ENCODE assay signal across 8 mouse cellular contexts in genomic region chr17:26253399-26253798, GRCm38 (mm10). TPM values are rescaled to one million over a fixed set of nuclear protein-coding genes. Genes with fewer than 3 reads are reported as not detected.
A peak's percentile ranks its signal among the peaks of the same experiment; 100 is the strongest.
DNase-seq lines count a peak whose midpoint lies in the region; ATAC-seq and TF ChIP-seq lines count a peak whose summit lies in the region.

No protein-coding gene starts in this region.

- peak overlapping the region; percentile 99 for H3K27ac ChIP-seq in heart, postnatal 0 days (ENCODE audit: low read depth)
- H3K27ac ChIP-seq in hindbrain, embryonic 13.5 days, result peak overlapping the region; percentile 98
- H3K27ac ChIP-seq in midbrain, embryonic 14.5 days (replicated peaks; ENCODE audit: low read depth, low read length), result peak overlapping the region; percentile 96

- TF ChIP-seq CTCF in heart, postnatal 0 days (IDR thresholded peaks at IDR 0.05; ENCODE audit: low read depth), result no peak

- no peak for ATAC-seq in heart, postnatal 0 days (ENCODE audit: insufficient read depth, low read depth)
- ATAC-seq in hindbrain, embryonic 13.5 days (ENCODE audit: low FRiP score), result no peak
- ATAC-seq in midbrain, embryonic 14.5 days (ENCODE audit: low FRiP score, low TSS enrichment), result no peak

- peak overlapping the region; percentile 94 for H3K4me2 ChIP-seq in heart, postnatal 0 days (ENCODE audit: low read depth, low read length)
- peak overlapping the region; percentile 86 for H3K4me2 ChIP-seq in hindbrain, embryonic 13.5 days
- H3K4me2 ChIP-seq in midbrain, embryonic 14.5 days (ENCODE audit: low read length), result peak overlapping the region; percentile 87

- H3K36me3 ChIP-seq in heart, postnatal 0 days (replicated peaks; ENCODE audit: control insufficient read depth, insufficient read depth, low read length), result peaks cover 27% of the 10 kb centered on the region
- peaks cover 23% of the 10 kb centered on the region for H3K36me3 ChIP-seq in hindbrain, embryonic 13.5 days
- H3K36me3 ChIP-seq in midbrain, embryonic 14.5 days (ENCODE audit: control insufficient read depth, insufficient read depth, low read length), result peaks cover 19% of the 10 kb centered on the region

- no peaks in the 10 kb centered on the region for H3K27me3 ChIP-seq in heart, postnatal 0 days (ENCODE audit: control insufficient read depth, insufficient read depth, low read length)
- 0 out of 2 replicates have a peak, but pooled peaks cover 5% of the 10 kb centered on the region for H3K27me3 ChIP-seq in hindbrain, embryonic 13.5 days
- no peaks in the 10 kb centered on the region for H3K27me3 ChIP-seq in midbrain, embryonic 14.5 days (ENCODE audit: control insufficient read depth, insufficient read depth, low read length)

- no peak for DNase-seq in heart, postnatal 0 days (ENCODE audit: low spot score)
- no peak for DNase-seq in heart, postnatal 36 days
- peak; percentile 39 for DNase-seq in R1 (ENCODE audit: low read depth, low spot score)
- DNase-seq in midbrain, embryonic 14.5 days, result no peak
- DNase-seq in embryo, embryonic 11 days, result no peak
- DNase-seq in frontal cortex, adult 2 months (ENCODE audit: extremely low spot score in 1 of 2, low spot score in 1 of 2), result no peak
- DNase-seq in left cerebral cortex, postnatal 36 days (ENCODE audit: low spot score in 2 of 2), result no peak

- under 1% methylated on average over 24 of the region's 24 CpGs for WGBS in heart, postnatal 0 days
- under 1% methylated on average over 24 of the region's 24 CpGs for WGBS in hindbrain, embryonic 13.5 days
- WGBS in midbrain, embryonic 14.5 days, result 0% methylated on average over 24 of the region's 24 CpGs

- H3K9me3 ChIP-seq in heart, postnatal 0 days (replicated peaks; ENCODE audit: control insufficient read depth, low read length), result no peaks in the 10 kb centered on the region
- H3K9me3 ChIP-seq in hindbrain, embryonic 13.5 days, result no peaks in the 10 kb centered on the region
- H3K9me3 ChIP-seq in midbrain, embryonic 14.5 days (ENCODE audit: control insufficient read depth, low read length), result no peaks in the 10 kb centered on the region

- intact Hi-C loops in heart, postnatal 36 days (cut with DNase I), result no loop called here
- intact Hi-C loops in left cerebral cortex, postnatal 36 days (cut with DNase I), result no loop called here

- H3K9ac ChIP-seq in heart, postnatal 0 days (replicated peaks; ENCODE audit: low read depth, low read length), result peak overlapping the region; percentile 98
- H3K9ac ChIP-seq in hindbrain, embryonic 13.5 days, result peak overlapping the region; percentile 97
- peak overlapping the region; percentile 94 for H3K9ac ChIP-seq in midbrain, embryonic 14.5 days (replicated peaks; ENCODE audit: low read length)

- TF ChIP-seq EP300 in heart, postnatal 0 days (IDR thresholded peaks at IDR 0.05; ENCODE audit: low read depth), result no peak

- H3K4me3 ChIP-seq in heart, postnatal 0 days (ENCODE audit: low read depth, low read length), result peak overlapping the region; percentile 96
- H3K4me3 ChIP-seq in hindbrain, embryonic 13.5 days, result peak overlapping the region; percentile 97
- peak overlapping the region; percentile 93 for H3K4me3 ChIP-seq in midbrain, embryonic 14.5 days (replicated peaks; ENCODE audit: low read depth, low read length)

- H3K4me1 ChIP-seq in heart, postnatal 0 days (ENCODE audit: control insufficient read depth, insufficient read depth), result peaks cover 12% of the 10 kb centered on the region
- H3K4me1 ChIP-seq in hindbrain, embryonic 13.5 days (replicated peaks), result peaks cover 19% of the 10 kb centered on the region
- H3K4me1 ChIP-seq in midbrain, embryonic 14.5 days (ENCODE audit: control insufficient read depth, insufficient read depth, low read length), result peaks cover 10% of the 10 kb centered on the region; the same call in 1 of the 2 replicates

RNA-seq across cellular contexts. Expression of gene Luc7l, which starts 0.7 kb away (rescaled TPM):
- 36.7 and 41.5 TPM in 2 replicates for total RNA-seq in heart, postnatal 0 days (2014; rRNA removed; ENCODE audit: low replicate concordance)
- 34.4 and 36.1 TPM in 2 replicates for polyA plus RNA-seq in heart, postnatal 0 days (2015; fragmentation: Nextera tagmentation; extraction: Ambion mirVana)
- 10 to 100 TPM; 14.3 to 15.3 TPM for total RNA-seq in heart, postnatal 36 days (2021)
- polyA plus RNA-seq in hindbrain, embryonic 13.5 days (2015; fragmentation: Nextera tagmentation; extraction: Ambion mirVana), result 117 and 118 TPM in 2 replicates
- 85.7 and 119 TPM in 2 replicates for polyA plus RNA-seq in midbrain, embryonic 14.5 days (2014; fragmentation: Nextera tagmentation; extraction: Ambion mirVana)
- 72.2 and 81.6 TPM in 2 replicates for polyA plus RNA-seq in frontal cortex, adult 2 months (2012; rRNA removed)
- 10 to 100 TPM; 64.0 to 86.2 TPM for total RNA-seq in left cerebral cortex, postnatal 36 days (2021)

RNA-seq across cellular contexts. Expression of gene Fam234a, which starts 9.4 kb away (rescaled TPM):
- 53.1 and 55.6 TPM in 2 replicates for total RNA-seq in heart, postnatal 0 days (2014; rRNA removed; ENCODE audit: low replicate concordance)
- 50.8 and 55.7 TPM in 2 replicates for polyA plus RNA-seq in heart, postnatal 0 days (2015; fragmentation: Nextera tagmentation; extraction: Ambion mirVana)
- 100 to 1,000 TPM; 128 to 142 TPM for total RNA-seq in heart, postnatal 36 days (2021)
- polyA plus RNA-seq in hindbrain, embryonic 13.5 days (2015; fragmentation: Nextera tagmentation; extraction: Ambion mirVana), result 30.8 and 31.4 TPM in 2 replicates
- 22.1 and 29.1 TPM in 2 replicates for polyA plus RNA-seq in midbrain, embryonic 14.5 days (2014; fragmentation: Nextera tagmentation; extraction: Ambion mirVana)
- polyA plus RNA-seq in frontal cortex, adult 2 months (2012; rRNA removed), result 20.2 and 21.4 TPM in 2 replicates
- total RNA-seq in left cerebral cortex, postnatal 36 days (2021), result 10 to 100 TPM; 17.9 to 18.3 TPM

RNA-seq across cellular contexts. Expression of gene Arhgdig, which starts 45.8 kb away (rescaled TPM):
- 0.58 and 1.9 TPM in 2 replicates for total RNA-seq in heart, postnatal 0 days (2014; rRNA removed; ENCODE audit: low replicate concordance)
- 1.4 TPM in 2 replicates for polyA plus RNA-seq in heart, postnatal 0 days (2015; fragmentation: Nextera tagmentation; extraction: Ambion mirVana)
- under 1 TPM in 1 of 2 experiments, not detected in 1; 0.31 TPM for total RNA-seq in heart, postnatal 36 days (2021)
- polyA plus RNA-seq in hindbrain, embryonic 13.5 days (2015; fragmentation: Nextera tagmentation; extraction: Ambion mirVana), result 65.7 and 75.1 TPM in 2 replicates
- polyA plus RNA-seq in midbrain, embryonic 14.5 days (2014; fragmentation: Nextera tagmentation; extraction: Ambion mirVana), result 72.7 and 124 TPM in 2 replicates
- polyA plus RNA-seq in frontal cortex, adult 2 months (2012; rRNA removed), result 132 and 140 TPM in 2 replicates
- total RNA-seq in left cerebral cortex, postnatal 36 days (2021), result 100 to 1,000 TPM in 1 of 2 experiments, 10 to 100 TPM in 1; 94.2 to 130 TPM

RNA-seq across cellular contexts. Expression of gene Rgs11, which starts 50.6 kb away (rescaled TPM):
- 1.5 and 6.4 TPM in 2 replicates for total RNA-seq in heart, postnatal 0 days (2014; rRNA removed; ENCODE audit: low replicate concordance)
- 1.2 and 1.5 TPM in 2 replicates for polyA plus RNA-seq in heart, postnatal 0 days (2015; fragmentation: Nextera tagmentation; extraction: Ambion mirVana)
- 1 to 10 TPM in 1 of 2 experiments, under 1 TPM in 1; 0.19 to 1.4 TPM for total RNA-seq in heart, postnatal 36 days (2021)
- polyA plus RNA-seq in hindbrain, embryonic 13.5 days (2015; fragmentation: Nextera tagmentation; extraction: Ambion mirVana), result 9.0 and 9.5 TPM in 2 replicates
- polyA plus RNA-seq in midbrain, embryonic 14.5 days (2014; fragmentation: Nextera tagmentation; extraction: Ambion mirVana), result 2.6 and 5.2 TPM in 2 replicates
- polyA plus RNA-seq in frontal cortex, adult 2 months (2012; rRNA removed), result 87.1 and 90.1 TPM in 2 replicates
- total RNA-seq in left cerebral cortex, postnatal 36 days (2021), result 10 to 100 TPM; 35.7 to 54.1 TPM

RNA-seq across cellular contexts. Expression of gene Pdia2, which starts 54.5 kb away (rescaled TPM):
- 0.85 TPM in 1 of 2 replicates, not detected in the other for total RNA-seq in heart, postnatal 0 days (2014; rRNA removed; ENCODE audit: low replicate concordance)
- polyA plus RNA-seq in heart, postnatal 0 days (2015; fragmentation: Nextera tagmentation; extraction: Ambion mirVana), result 0.10 TPM in 1 of 2 replicates, not detected in the other
- total RNA-seq in heart, postnatal 36 days (2021), result not detected
- polyA plus RNA-seq in hindbrain, embryonic 13.5 days (2015; fragmentation: Nextera tagmentation; extraction: Ambion mirVana), result 0.30 and 0.36 TPM in 2 replicates
- polyA plus RNA-seq in midbrain, embryonic 14.5 days (2014; fragmentation: Nextera tagmentation; extraction: Ambion mirVana), result not detected in 2 replicates
- 0.17 and 0.28 TPM in 2 replicates for polyA plus RNA-seq in frontal cortex, adult 2 months (2012; rRNA removed)
- under 1 TPM; 0.30 to 0.45 TPM for total RNA-seq in left cerebral cortex, postnatal 36 days (2021)

Comparison
In these comparisons a context has a peak if more than half of its experiments do, and no peak if none do; other contexts are left out.
1. RNA of gene Arhgdig, which starts 45.8 kb away (polyA plus RNA-seq): 132 to 140 TPM in frontal cortex, adult 2 months, 72.7 to 124 TPM in midbrain, embryonic 14.5 days and 65.7 to 75.1 TPM in hindbrain, embryonic 13.5 days; 1.4 TPM in heart, postnatal 0 days; every median in the first group is over 10 times any median in the second.
2. Peak in every context shown above with its lines, with median percentiles within 50 percentile points of each other: H3K27ac ChIP-seq, H3K4me2 ChIP-seq, H3K4me3 ChIP-seq and H3K9ac ChIP-seq.